Mouse (Mus musculus) midbrain, embryonic 15.5 days (tissue): Measurements from ENCODE around the gene Immt. TPM values are rescaled to one million over a fixed set of nuclear protein-coding genes. Genes with fewer than 3 reads are reported as not detected.
A peak's percentile ranks its signal among the peaks of the same experiment; 100 is the strongest.
"Not testable (repeated sequence)": the region's sequence is repeated elsewhere in the genome, so short reads cannot be mapped to it uniquely, and the experiment has no call there.

Experiments used
- ATAC-seq: fragments of 200-750 bp; cut with Nextera tagmentation; replicated peaks from 2 replicates; pipeline ENCODE4 v1.8.0; 2017; ENCODE audit warnings: moderate TSS enrichment
- H3K27ac ChIP-seq: fragments of 300-500 bp; sonication (generic); 2 replicates; pipeline ENCODE4 v1.5.1; 2015; ENCODE audit warnings: mild to moderate bottlenecking, inconsistent platforms
- H3K27me3 ChIP-seq: fragments of 300-500 bp; sonication (generic); replicated peaks from 2 replicates; pipeline ENCODE4 v1.6.1; 2015; ENCODE audit warnings: inconsistent platforms
- H3K36me3 ChIP-seq: fragments of 300-500 bp; sonication (generic); replicated peaks from 2 replicates; pipeline ENCODE4 v1.6.1; 2015; ENCODE audit warnings: inconsistent platforms
- H3K4me1 ChIP-seq: fragments of 300-500 bp; sonication (generic); 2 replicates; pipeline ENCODE4 v1.6.1; 2015; ENCODE audit warnings: inconsistent platforms
- H3K4me2 ChIP-seq: fragments of 300-500 bp; sonication (generic); 2 replicates; pipeline ENCODE4 v1.6.1; 2015; ENCODE audit warnings: inconsistent platforms, mild to moderate bottlenecking, moderate library complexity
- H3K4me3 ChIP-seq: fragments of 300-500 bp; sonication (generic); 2 replicates; pipeline ENCODE4 v1.5.1; 2015; ENCODE audit warnings: mild to moderate bottlenecking, inconsistent platforms
- H3K9ac ChIP-seq: fragments of 300-500 bp; sonication (generic); 2 replicates; pipeline ENCODE4 v1.6.1; 2015; ENCODE audit warnings: mild to moderate bottlenecking, inconsistent platforms
- H3K9me3 ChIP-seq: fragments of 300-500 bp; sonication (generic); 2 replicates; pipeline ENCODE4 v1.6.1; 2016; ENCODE audit warnings: inconsistent platforms
- WGBS: fragments of 180-500 bp; shearing (Covaris S2); methylation state at CpG from one replicate; pipeline ENCODE4 v1.1.7; 2015; ENCODE audit warnings: mixed read lengths; 5-methylcytosine and 5-hydroxymethylcytosine counted together
- polyA plus RNA-seq: library from polyadenylated mRNA; unstranded; fragments of >200 nt; fragmentation: Nextera tagmentation; extraction: Ambion mirVana; gene quantifications from 2 replicates; pipeline ENCODE4 v1.2.1, GENCODE M21; 2015

Immt gene
- polyA plus RNA-seq, 1 experiment from 2014 or later = 160 TPM

DNA sequence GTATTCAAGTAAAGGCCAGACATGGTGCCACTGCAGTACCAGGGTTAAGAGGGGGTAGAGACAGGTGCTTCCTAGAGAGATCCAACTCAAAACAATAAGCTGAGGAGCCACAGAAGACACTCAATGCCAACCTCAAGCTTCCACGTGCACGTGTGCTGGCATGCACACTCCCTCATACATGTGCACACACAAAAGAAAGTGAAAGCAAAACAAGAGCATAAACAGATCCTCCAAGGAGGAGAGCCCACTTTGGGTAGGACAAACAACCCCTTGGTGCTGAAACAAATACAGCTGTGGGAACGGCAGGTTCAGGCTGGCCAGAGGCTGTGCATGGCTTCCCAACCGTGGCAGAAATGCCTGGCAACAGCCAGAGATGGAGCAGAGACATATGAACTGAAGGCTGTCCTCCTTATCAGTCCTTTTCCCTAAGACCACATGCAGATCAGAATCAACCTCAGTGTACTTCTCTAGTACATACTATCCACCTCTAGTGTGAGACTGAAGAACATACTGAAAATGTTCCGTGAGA, 11.3 kb upstream of the Immt start:
- WGBS = 72% methylated on average over 5 of the region's 5 CpGs
- no peak overlapping the region for H3K4me3 ChIP-seq
- no peak for ATAC-seq
- peaks cover 20% of the 10 kb centered on the region for H3K36me3 ChIP-seq
- no peak overlapping the region for H3K4me2 ChIP-seq
- H3K27ac ChIP-seq = no peak overlapping the region
- H3K9ac ChIP-seq = no peak overlapping the region
- H3K9me3 ChIP-seq = no peaks in the 10 kb centered on the region
- H3K27me3 ChIP-seq = no peaks in the 10 kb centered on the region
- peaks cover 17% of the 10 kb centered on the region for H3K4me1 ChIP-seq

DNA sequence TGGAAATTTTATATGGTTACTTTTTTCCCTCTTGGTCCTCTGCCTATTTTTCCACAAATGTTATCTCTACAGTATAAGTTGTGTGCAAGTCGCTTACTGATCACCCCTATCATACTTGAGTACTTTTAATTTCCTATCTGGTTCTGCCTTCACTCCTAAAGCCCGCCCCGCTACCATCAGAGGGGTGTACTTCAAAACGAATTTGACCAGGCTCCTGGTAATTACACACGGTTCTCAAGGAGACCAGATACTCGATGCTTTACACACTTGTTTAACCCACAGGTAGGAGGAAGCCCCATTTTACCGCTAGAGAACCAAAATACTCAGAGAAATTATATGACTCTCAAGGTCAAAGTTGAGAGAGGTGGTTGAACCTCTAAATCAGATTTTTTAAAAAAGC, 8.0 kb upstream of the Immt start:
- H3K36me3 ChIP-seq = no peaks in the 10 kb centered on the region
- H3K27me3 ChIP-seq = no peaks in the 10 kb centered on the region
- peak overlapping the region; percentile 65 for H3K9ac ChIP-seq
- H3K4me1 ChIP-seq = peaks cover 17% of the 10 kb centered on the region
- H3K4me2 ChIP-seq = peak overlapping the region; percentile 65
- peak; percentile 38 for ATAC-seq
- H3K9me3 ChIP-seq = no peaks in the 10 kb centered on the region
- WGBS = under 1% methylated on average over 7 of the region's 7 CpGs
- H3K4me3 ChIP-seq = peak overlapping the region; percentile 72
- no peak overlapping the region; the same call in 1 of the 2 replicates for H3K27ac ChIP-seq

DNA sequence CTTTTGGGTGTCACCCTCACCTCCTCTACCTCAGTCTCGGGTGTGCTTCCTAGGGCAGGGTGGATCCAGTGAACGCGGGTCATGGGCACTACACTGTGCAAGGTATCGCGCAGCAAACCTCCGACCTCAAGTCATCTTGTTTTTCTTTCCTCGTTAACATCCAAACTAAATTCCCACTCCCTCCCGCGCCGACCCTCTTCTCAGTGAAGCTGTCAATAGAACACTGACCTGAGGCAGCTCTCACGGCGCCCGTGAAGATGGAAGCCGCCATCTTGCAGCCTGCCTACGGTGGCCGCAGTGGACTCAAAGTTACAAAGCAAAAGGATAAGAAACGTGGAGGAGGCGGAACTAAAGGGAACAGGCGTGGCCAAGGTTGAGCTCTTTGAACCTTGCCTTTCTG, 7.6 kb upstream of the Immt start:
- H3K9me3 ChIP-seq = no peaks in the 10 kb centered on the region
- peak overlapping the region; percentile 65 for H3K9ac ChIP-seq
- H3K4me1 ChIP-seq = peaks cover 17% of the 10 kb centered on the region
- H3K27me3 ChIP-seq = no peaks in the 10 kb centered on the region
- H3K27ac ChIP-seq = peak overlapping the region; percentile 71
- H3K4me3 ChIP-seq = peak overlapping the region; percentile 72
- H3K36me3 ChIP-seq = no peaks in the 10 kb centered on the region
- peak overlapping the region; percentile 65 for H3K4me2 ChIP-seq
- ATAC-seq = peak; percentile 92
- under 1% methylated on average over 19 of the region's 19 CpGs for WGBS

DNA sequence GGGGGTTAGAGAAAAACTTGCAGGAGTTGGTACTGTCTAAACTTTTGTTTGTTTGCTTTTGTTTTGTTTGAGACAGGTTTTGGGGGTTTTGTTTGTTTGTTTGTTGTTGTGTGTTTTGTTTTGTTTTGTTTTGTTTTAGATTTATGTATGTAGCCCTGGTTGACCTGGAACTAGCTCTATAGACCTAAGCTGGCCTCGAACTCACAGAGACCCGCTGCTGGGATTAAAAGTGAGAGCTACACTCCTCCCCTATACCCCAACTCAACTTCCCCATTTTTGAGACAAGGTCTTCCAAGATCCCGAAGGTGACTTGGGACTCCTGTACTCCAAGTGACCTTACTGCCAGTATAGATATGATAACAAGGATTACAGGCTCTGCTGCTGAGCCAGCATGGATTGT, 7.2 kb upstream of the Immt start:
- no peaks in the 10 kb centered on the region for H3K36me3 ChIP-seq

DNA sequence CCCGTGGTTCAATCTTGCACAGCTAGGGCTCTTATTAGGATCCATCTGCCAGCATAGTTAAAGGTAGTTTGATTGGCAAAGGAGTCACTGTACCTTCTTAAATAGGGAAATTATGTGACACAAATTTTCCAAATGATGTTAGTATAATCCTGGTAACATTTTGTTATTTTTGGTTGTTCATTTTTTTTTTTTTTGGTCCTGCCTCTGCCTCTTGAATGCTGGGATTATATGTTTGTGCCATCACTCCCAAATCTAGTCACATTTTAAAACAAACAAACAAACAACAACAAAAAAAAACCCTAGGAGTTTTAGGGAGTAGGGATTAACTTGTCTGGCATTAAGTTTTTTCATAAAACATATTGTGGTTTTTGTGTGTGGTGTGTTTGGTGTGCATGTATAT, 4.3 kb upstream of the Immt start, which contains the start of gene Mrpl35:
TSS of gene Mrpl35 (minus strand) at position 101 of the 400 bp plus-strand sequence.
- no peak for ATAC-seq
- H3K27me3 ChIP-seq = no peaks in the 10 kb centered on the region
- H3K9me3 ChIP-seq = no peaks in the 10 kb centered on the region
- H3K4me2 ChIP-seq = no peak within 1 kb of the TSS
- no peak within 1 kb of the TSS for H3K4me3 ChIP-seq
- WGBS = 45% methylated on average over 1 of the region's 1 CpGs
- H3K36me3 ChIP-seq = no peaks in the 10 kb centered on the region
- H3K9ac ChIP-seq = no peak within 1 kb of the TSS
- peaks cover 23% of the 10 kb centered on the region for H3K4me1 ChIP-seq
- no peak within 1 kb of the TSS for H3K27ac ChIP-seq

More for the DNA sequence above, 7.2 kb upstream of the Immt start:
- WGBS = 28% methylated on average over 3 of the region's 3 CpGs
- no peaks in the 10 kb centered on the region for H3K9me3 ChIP-seq
- H3K9ac ChIP-seq = 0 out of 2 replicates have a peak overlapping the region, but pooled peaks have one; percentile 65
- peak overlapping the region; percentile 72 for H3K4me3 ChIP-seq
- peaks cover 17% of the 10 kb centered on the region for H3K4me1 ChIP-seq
- ATAC-seq = peak; percentile 55
- H3K4me2 ChIP-seq = peak overlapping the region; percentile 65
- no peak overlapping the region for H3K27ac ChIP-seq
- no peaks in the 10 kb centered on the region for H3K27me3 ChIP-seq

DNA sequence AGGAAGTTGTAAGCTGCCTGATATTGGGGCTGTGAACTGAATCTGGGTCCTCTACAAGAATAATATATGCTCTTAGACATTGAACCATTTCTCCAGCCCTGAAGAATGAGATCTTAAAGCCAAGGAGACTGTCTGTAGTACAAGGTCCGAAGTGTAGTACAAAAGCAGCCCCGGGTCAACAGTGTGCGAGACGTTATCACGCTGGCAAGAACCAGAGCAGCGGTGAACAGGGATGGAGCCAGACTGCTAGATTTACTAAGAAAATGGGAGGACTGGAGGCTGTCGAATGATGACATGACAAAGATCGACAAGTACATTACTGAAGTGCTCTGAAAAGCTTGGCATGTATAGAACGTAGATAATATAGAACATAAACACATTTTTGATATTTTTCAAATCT, 1.4 kb upstream of the Immt start:
- Histone ChIP-seq H3K4me3 (no peak overlapping the region), H3K36me3 (no peaks in the 10 kb centered on the region), H3K9me3 (no peaks in the 10 kb centered on the region), H3K9ac (no peak overlapping the region), H3K27ac (no peak overlapping the region), H3K4me2 (no peak overlapping the region), H3K27me3 (no peaks in the 10 kb centered on the region), H3K4me1 (peaks cover 22% of the 10 kb centered on the region)
- WGBS = 88% methylated on average over 9 of the region's 9 CpGs
- ATAC-seq = no peak

DNA sequence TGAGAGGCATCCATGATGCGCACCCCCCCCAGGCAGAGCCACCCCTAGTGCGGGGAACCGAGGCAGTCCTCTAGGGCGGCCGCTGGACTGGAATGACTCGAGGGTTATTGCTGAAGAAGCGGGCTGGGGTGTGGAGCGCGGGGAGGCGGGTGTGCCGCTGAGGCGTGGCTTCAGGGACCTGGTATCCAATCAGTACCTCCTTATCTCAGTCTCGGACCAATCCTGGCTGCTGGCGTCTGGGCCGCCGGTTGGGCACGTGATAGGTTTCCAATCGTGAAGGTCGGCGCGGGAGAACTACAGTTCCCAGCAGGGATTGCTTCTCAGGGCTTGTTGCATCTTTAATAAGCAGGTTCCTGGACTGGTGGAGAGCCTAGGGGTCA, 440 bp downstream of the Immt start:
- Histone ChIP-seq H3K27ac (peak overlapping the region; percentile 92), H3K4me1 (peaks cover 22% of the 10 kb centered on the region), H3K9ac (peak overlapping the region; percentile 83), H3K9me3 (no peaks in the 10 kb centered on the region), H3K4me2 (peak overlapping the region; percentile 77), H3K27me3 (no peaks in the 10 kb centered on the region), H3K36me3 (no peaks in the 10 kb centered on the region), H3K4me3 (peak overlapping the region; percentile 74)
- under 1% methylated on average over 21 of the region's 21 CpGs for WGBS
- peak; percentile 99 for ATAC-seq

DNA sequence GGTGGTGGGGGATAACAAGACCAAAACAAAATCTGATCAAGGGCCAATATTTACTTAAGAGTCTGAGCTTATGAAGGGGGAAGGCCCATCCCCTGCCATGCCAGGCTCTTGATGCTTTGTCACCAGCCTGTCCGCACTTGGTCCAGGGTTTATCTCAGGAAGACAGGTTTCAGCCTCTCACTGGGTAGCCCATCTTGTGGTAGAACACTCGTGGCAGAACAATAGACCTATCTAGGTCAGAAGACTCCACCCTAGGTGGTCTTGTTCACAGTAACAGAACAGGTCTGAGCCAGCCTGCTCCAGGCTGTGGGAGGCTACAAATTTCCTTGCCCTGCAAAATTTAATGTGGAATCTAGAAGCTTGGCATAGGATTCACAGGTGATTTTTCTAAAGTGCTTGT, 5.7 kb downstream of the Immt start:
- no peak for ATAC-seq
- Histone ChIP-seq H3K27ac (no peak overlapping the region), H3K27me3 (no peaks in the 10 kb centered on the region), H3K4me1 (peaks cover 16% of the 10 kb centered on the region), H3K36me3 (no peaks in the 10 kb centered on the region), H3K4me3 (no peak overlapping the region), H3K9me3 (no peaks in the 10 kb centered on the region), H3K9ac (no peak overlapping the region), H3K4me2 (no peak overlapping the region)
- WGBS = 66% methylated on average over 2 of the region's 2 CpGs

DNA sequence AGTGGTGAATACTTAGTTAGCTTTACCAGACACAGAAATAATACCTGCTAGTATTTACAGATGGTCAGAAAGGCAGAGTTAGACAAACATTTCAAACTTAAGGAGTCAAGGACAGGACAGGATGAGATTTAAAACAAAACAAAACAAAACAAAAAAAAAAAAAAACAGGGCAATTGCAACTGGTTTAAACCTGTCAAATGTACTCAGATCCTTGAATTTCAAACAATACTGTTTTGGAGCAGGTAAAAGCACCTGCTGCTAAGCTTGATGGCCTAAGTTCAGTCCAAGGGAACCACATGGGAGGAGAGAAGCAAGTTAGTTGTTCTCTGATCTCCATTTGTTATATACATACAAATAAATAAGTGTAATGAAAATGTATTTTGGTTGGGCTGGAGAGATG, 8.7 kb downstream of the Immt start:
- no peaks in the 10 kb centered on the region for H3K27me3 ChIP-seq
- no peaks in the 10 kb centered on the region for H3K9me3 ChIP-seq
- H3K36me3 ChIP-seq = no peaks in the 10 kb centered on the region
- no peak overlapping the region for H3K27ac ChIP-seq
- H3K4me3 ChIP-seq = no peak overlapping the region
- H3K4me2 ChIP-seq = no peak overlapping the region
- no peak for ATAC-seq
- H3K9ac ChIP-seq = no peak overlapping the region
- H3K4me1 ChIP-seq = no peaks in the 10 kb centered on the region

DNA sequence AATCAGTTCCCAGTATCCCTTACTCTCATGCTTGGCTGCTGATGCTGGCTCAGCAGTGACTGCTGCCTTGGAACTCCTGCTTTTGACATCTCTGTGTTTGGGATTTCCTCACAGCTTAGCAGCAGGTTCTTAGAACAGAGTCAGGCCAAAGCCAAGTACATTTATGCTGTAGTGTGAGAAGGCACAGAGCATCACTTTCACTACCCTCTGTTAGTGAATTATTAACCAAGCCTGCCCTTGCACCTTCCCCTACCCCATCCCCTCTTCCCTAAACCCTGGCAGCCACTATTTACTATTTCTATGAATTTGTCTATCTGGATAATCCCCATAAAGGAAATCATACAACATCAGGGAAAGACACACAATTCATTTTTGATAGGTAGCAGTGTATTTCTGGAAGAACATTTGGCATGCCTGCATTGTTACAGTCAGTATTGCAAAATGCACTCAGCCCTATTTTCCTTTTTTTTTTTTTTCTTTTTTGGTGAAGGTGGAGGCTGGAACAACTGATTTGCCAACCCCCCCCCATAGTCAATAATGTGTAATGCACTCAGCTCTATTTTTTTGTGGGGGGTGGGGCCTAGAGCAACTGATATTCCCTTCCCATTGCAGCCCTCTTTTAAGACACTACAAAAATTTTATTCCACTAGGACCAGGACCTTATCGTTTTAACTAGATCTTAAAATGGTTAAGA, 9.6 kb downstream of the Immt start:
- H3K27ac ChIP-seq = no peak overlapping the region
- no peak for ATAC-seq
- no peak overlapping the region for H3K9ac ChIP-seq
- H3K9me3 ChIP-seq = no peaks in the 10 kb centered on the region
- no peaks in the 10 kb centered on the region for H3K27me3 ChIP-seq
- 95% methylated on average over 1 of the region's 1 CpGs for WGBS
- H3K4me3 ChIP-seq = no peak overlapping the region
- no peak overlapping the region for H3K4me2 ChIP-seq
- H3K36me3 ChIP-seq = no peaks in the 10 kb centered on the region
- H3K4me1 ChIP-seq = no peaks in the 10 kb centered on the region

DNA sequence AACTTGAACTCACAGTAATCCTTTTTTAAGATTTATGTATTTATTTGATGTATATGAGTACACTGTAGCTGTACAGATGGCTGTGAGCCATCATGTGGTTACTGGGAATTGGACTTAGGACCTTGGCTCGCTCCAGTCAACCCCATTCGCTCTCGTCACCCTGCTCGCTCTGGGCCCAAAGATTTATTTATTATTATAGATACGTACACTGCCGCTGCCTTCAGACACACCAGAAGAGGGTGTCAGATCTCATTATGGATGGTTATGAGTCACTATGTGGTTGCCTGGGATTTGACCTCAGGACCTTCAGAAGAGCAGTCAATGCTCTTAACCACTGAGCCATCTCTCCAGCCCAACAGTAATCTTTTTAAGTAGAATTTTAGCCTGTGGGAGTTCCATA, 15.8 kb downstream of the Immt start:
- H3K27ac ChIP-seq, H3K4me1 ChIP-seq, H3K4me2 ChIP-seq, H3K9ac ChIP-seq, H3K9me3 ChIP-seq, H3K27me3 ChIP-seq, H3K4me3 ChIP-seq, ATAC-seq: not testable (repeated sequence)
- WGBS = 93% methylated on average over 6 of the region's 6 CpGs
- peaks cover 15% of the 10 kb centered on the region; the same call in 1 of the 2 replicates for H3K36me3 ChIP-seq

DNA sequence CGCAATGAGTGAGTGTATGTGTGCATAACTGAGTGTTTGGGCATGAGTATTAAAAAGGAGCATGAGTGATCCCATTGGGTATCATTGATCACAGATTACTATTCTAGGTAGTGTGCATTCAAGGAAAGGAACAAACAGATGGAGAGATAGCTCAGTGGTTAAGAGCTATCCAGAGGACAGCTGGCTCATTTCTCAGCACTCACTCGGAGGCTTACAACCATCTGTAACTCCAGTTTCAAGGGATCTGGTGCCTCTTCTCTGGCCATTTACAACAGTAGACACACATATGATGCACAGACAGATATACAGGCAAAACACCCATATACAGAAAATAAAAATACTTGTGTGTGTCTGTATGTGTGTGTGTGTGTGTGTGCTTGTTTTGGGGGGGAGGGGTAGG, 36.6 kb downstream of the Immt start:
- Histone ChIP-seq H3K4me3 (no peak overlapping the region), H3K9me3 (no peaks in the 10 kb centered on the region), H3K9ac (no peak overlapping the region), H3K4me1 (no peaks in the 10 kb centered on the region), H3K27me3 (no peaks in the 10 kb centered on the region), H3K36me3 (peaks cover 67% of the 10 kb centered on the region), H3K27ac (no peak overlapping the region), H3K4me2 (no peak overlapping the region)
- ATAC-seq = no peak
- WGBS = 93% methylated on average over 2 of the region's 2 CpGs

DNA sequence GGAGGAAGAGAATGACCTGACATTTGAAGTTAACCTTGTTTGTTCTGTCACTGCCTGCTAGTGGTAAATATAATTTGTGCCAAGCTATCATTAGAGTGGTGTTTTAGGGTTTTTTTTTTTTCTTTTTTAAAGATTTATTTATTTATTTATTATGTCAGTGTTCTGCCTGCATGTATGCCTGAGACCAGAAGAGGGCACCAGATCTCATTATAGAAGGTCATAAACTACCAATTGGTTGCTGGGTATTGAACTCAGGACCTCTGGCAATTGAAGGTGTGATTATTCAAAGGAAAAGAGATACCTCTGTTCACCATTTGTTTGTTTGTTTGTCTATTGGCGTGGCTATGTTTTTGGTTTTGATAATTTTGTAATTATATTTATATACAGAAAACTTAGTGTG, 37.7 kb downstream of the Immt start:
- 98% methylated on average over 1 of the region's 1 CpGs for WGBS

More for the DNA sequence above, 37.7 kb downstream of the Immt start:
- no peak overlapping the region for H3K4me3 ChIP-seq
- H3K27ac ChIP-seq = no peak overlapping the region
- no peaks in the 10 kb centered on the region for H3K9me3 ChIP-seq
- no peak for ATAC-seq
- no peak overlapping the region for H3K4me2 ChIP-seq
- no peaks in the 10 kb centered on the region for H3K27me3 ChIP-seq
- H3K36me3 ChIP-seq = peaks cover 63% of the 10 kb centered on the region
- no peaks in the 10 kb centered on the region for H3K4me1 ChIP-seq
- H3K9ac ChIP-seq = no peak overlapping the region
